Comparison of ENCODE assay signal across 8 mouse cellular contexts in genomic region chr3:123446708-123447537, GRCm38 (mm10). TPM values are rescaled to one million over a fixed set of nuclear protein-coding genes. Genes with fewer than 3 reads are reported as not detected.
DNase-seq lines count a peak whose midpoint lies in the region; ATAC-seq and TF ChIP-seq lines count a peak whose summit lies in the region.

TSS of gene Prss12 (plus strand) at chr3:123446913.

- TF ChIP-seq CTCF in thymus, adult 2 months (IDR thresholded peaks at IDR 0.05; ENCODE audit: borderline replicate concordance, control insufficient read depth, extremely low read depth, insufficient read depth, low read length, poor library complexity) = no peak

- H3K27me3 ChIP-seq in thymus, adult 2 months (ENCODE audit: control insufficient read depth, insufficient read depth, low read length) = peaks cover 12% of the 10 kb centered on the region; the same call in 1 of the 2 replicates
- peaks cover 4% of the 10 kb centered on the region; the same call in 1 of the 2 replicates for H3K27me3 ChIP-seq in embryonic facial prominence, embryonic 11.5 days (ENCODE audit: control insufficient read depth, insufficient read depth, low read length)
- peaks cover 18% of the 10 kb centered on the region for H3K27me3 ChIP-seq in heart, embryonic 11.5 days (ENCODE audit: control insufficient read depth, insufficient read depth, low read length)
- H3K27me3 ChIP-seq in limb, embryonic 14.5 days (ENCODE audit: control insufficient read depth, insufficient read depth, low read length) = peaks cover 19% of the 10 kb centered on the region; the same call in 1 of the 2 replicates
- H3K27me3 ChIP-seq in midbrain, embryonic 16.5 days (ENCODE audit: control insufficient read depth, insufficient read depth, low read depth, low read length) = no peaks in the 10 kb centered on the region
- H3K27me3 ChIP-seq in stomach, embryonic 15.5 days (replicated peaks) = peaks cover 16% of the 10 kb centered on the region

- no peak for DNase-seq in thymus, adult 2 months
- no peak for DNase-seq in thymus, postnatal 0 days (ENCODE audit: low spot score)
- DNase-seq in embryonic facial prominence, embryonic 11.5 days (ENCODE audit: low spot score) = peak; percentile 60
- peak; percentile 28 for DNase-seq in kidney, adult 9 months
- DNase-seq in limb, embryonic 14.5 days (ENCODE audit: low spot score) = no peak

- H3K4me1 ChIP-seq in thymus, adult 2 months (replicated peaks; ENCODE audit: control insufficient read depth, insufficient read depth, low read length) = no peaks in the 10 kb centered on the region
- peaks cover 4% of the 10 kb centered on the region; the same call in 1 of the 2 replicates for H3K4me1 ChIP-seq in embryonic facial prominence, embryonic 11.5 days (ENCODE audit: control insufficient read depth, insufficient read depth, low read length)
- H3K4me1 ChIP-seq in heart, embryonic 11.5 days (ENCODE audit: control insufficient read depth, insufficient read depth, low read length) = 0 out of 2 replicates have a peak, but pooled peaks cover 3% of the 10 kb centered on the region
- peaks cover 27% of the 10 kb centered on the region for H3K4me1 ChIP-seq in limb, embryonic 14.5 days (ENCODE audit: control insufficient read depth, insufficient read depth, low read length)
- peaks cover 8% of the 10 kb centered on the region; the same call in 1 of the 2 replicates for H3K4me1 ChIP-seq in midbrain, embryonic 16.5 days (ENCODE audit: control insufficient read depth, insufficient read depth, low read length)
- H3K4me1 ChIP-seq in stomach, embryonic 15.5 days = peaks cover 5% of the 10 kb centered on the region; the same call in 1 of the 2 replicates

- no peak for TF ChIP-seq POLR2A in thymus, adult 2 months (IDR thresholded peaks at IDR 0.05; ENCODE audit: control insufficient read depth, extremely low read depth, insufficient read depth, low read length, poor library complexity)
- no peak for TF ChIP-seq POLR2A in limb, embryonic 14.5 days (IDR thresholded peaks at IDR 0.05; ENCODE audit: borderline replicate concordance, extremely low read depth, insufficient read depth, insufficient read length)

- no peak within 1 kb of the TSS for H3K27ac ChIP-seq in thymus, adult 2 months (ENCODE audit: control insufficient read depth, insufficient read depth, low read length)
- no peak within 1 kb of the TSS for H3K27ac ChIP-seq in embryonic facial prominence, embryonic 11.5 days (replicated peaks; ENCODE audit: low read depth, low read length)
- no peak within 1 kb of the TSS for H3K27ac ChIP-seq in heart, embryonic 11.5 days (ENCODE audit: low read depth, low read length)
- H3K27ac ChIP-seq in limb, embryonic 14.5 days (replicated peaks; ENCODE audit: low read depth, low read length) = no peak within 1 kb of the TSS
- H3K27ac ChIP-seq in midbrain, embryonic 16.5 days (ENCODE audit: low read length) = peak within 1 kb of the TSS; percentile 38; the same call in 1 of the 2 replicates
- H3K27ac ChIP-seq in stomach, embryonic 15.5 days = no peak within 1 kb of the TSS

- no peaks in the 10 kb centered on the region for H3K36me3 ChIP-seq in thymus, adult 2 months (ENCODE audit: control insufficient read depth, insufficient read depth, low read length)
- H3K36me3 ChIP-seq in embryonic facial prominence, embryonic 11.5 days (replicated peaks; ENCODE audit: control insufficient read depth, insufficient read depth, low read depth, low read length) = no peaks in the 10 kb centered on the region
- no peaks in the 10 kb centered on the region for H3K36me3 ChIP-seq in heart, embryonic 11.5 days (ENCODE audit: control insufficient read depth, insufficient read depth, low read length)
- no peaks in the 10 kb centered on the region for H3K36me3 ChIP-seq in limb, embryonic 14.5 days (ENCODE audit: control insufficient read depth, insufficient read depth, low read length)
- H3K36me3 ChIP-seq in midbrain, embryonic 16.5 days (ENCODE audit: control insufficient read depth, insufficient read depth, low read length) = no peaks in the 10 kb centered on the region
- no peaks in the 10 kb centered on the region for H3K36me3 ChIP-seq in stomach, embryonic 15.5 days

- H3K4me2 ChIP-seq in embryonic facial prominence, embryonic 11.5 days (ENCODE audit: low read depth, low read length) = peak within 1 kb of the TSS; percentile 100
- peak within 1 kb of the TSS; percentile 100 for H3K4me2 ChIP-seq in heart, embryonic 11.5 days
- peak within 1 kb of the TSS; percentile 99 for H3K4me2 ChIP-seq in limb, embryonic 14.5 days (replicated peaks; ENCODE audit: low read depth, low read length, severe bottlenecking)
- peak within 1 kb of the TSS; percentile 100 for H3K4me2 ChIP-seq in midbrain, embryonic 16.5 days (ENCODE audit: low read length)
- H3K4me2 ChIP-seq in stomach, embryonic 15.5 days = peak within 1 kb of the TSS; percentile 100

- 3% methylated on average over 76 of the region's 84 CpGs for WGBS in thymus, adult 2 months
- WGBS in embryonic facial prominence, embryonic 11.5 days = under 1% methylated on average over 80 of the region's 84 CpGs
- WGBS in heart, embryonic 11.5 days (ENCODE audit: insufficient replicate concordance) = under 1% methylated on average over 79 of the region's 84 CpGs
- under 1% methylated on average over 64 of the region's 84 CpGs for WGBS in limb, embryonic 14.5 days
- WGBS in midbrain, embryonic 16.5 days = under 1% methylated on average over 72 of the region's 84 CpGs
- WGBS in stomach, embryonic 15.5 days = under 1% methylated on average over 83 of the region's 84 CpGs

- peak within 1 kb of the TSS; percentile 74 for H3K9ac ChIP-seq in embryonic facial prominence, embryonic 11.5 days (replicated peaks; ENCODE audit: low read length)
- H3K9ac ChIP-seq in heart, embryonic 11.5 days (ENCODE audit: low read depth, low read length) = peak within 1 kb of the TSS; percentile 73
- H3K9ac ChIP-seq in limb, embryonic 14.5 days (ENCODE audit: low read depth, low read length, severe bottlenecking) = peak within 1 kb of the TSS; percentile 68
- peak within 1 kb of the TSS; percentile 83 for H3K9ac ChIP-seq in midbrain, embryonic 16.5 days (ENCODE audit: low read depth, low read length)
- peak within 1 kb of the TSS; percentile 26 for H3K9ac ChIP-seq in stomach, embryonic 15.5 days

- ATAC-seq in embryonic facial prominence, embryonic 11.5 days (replicated peaks; ENCODE audit: insufficient number of reproducible peaks, low FRiP score, low TSS enrichment, low read depth) = peak; percentile 53
- ATAC-seq in heart, embryonic 11.5 days (replicated peaks; ENCODE audit: insufficient number of reproducible peaks, low FRiP score, low TSS enrichment) = peak; percentile 57; the same call in 1 of the 2 replicates
- ATAC-seq in limb, embryonic 14.5 days (ENCODE audit: low FRiP score, low read depth) = peak; percentile 69
- peak; percentile 91 for ATAC-seq in midbrain, embryonic 16.5 days
- ATAC-seq in stomach, embryonic 15.5 days (ENCODE audit: insufficient read depth, low FRiP score, low read depth) = peak; percentile 69; the same call in 1 of the 2 replicates

- peak within 1 kb of the TSS; percentile 18 for H3K4me3 ChIP-seq in thymus, adult 2 months (ENCODE audit: control insufficient read depth, insufficient read depth, low read length)
- peak within 1 kb of the TSS; percentile 71 for H3K4me3 ChIP-seq in embryonic facial prominence, embryonic 11.5 days (ENCODE audit: low read depth, low read length)
- H3K4me3 ChIP-seq in heart, embryonic 11.5 days (ENCODE audit: low read depth, low read length) = peak within 1 kb of the TSS; percentile 73
- H3K4me3 ChIP-seq in limb, embryonic 14.5 days (replicated peaks; ENCODE audit: low read length) = peak within 1 kb of the TSS; percentile 70
- peak within 1 kb of the TSS; percentile 91 for H3K4me3 ChIP-seq in midbrain, embryonic 16.5 days (ENCODE audit: low read depth, low read length)
- peak within 1 kb of the TSS; percentile 58 for H3K4me3 ChIP-seq in stomach, embryonic 15.5 days (replicated peaks)

- no peaks in the 10 kb centered on the region for H3K9me3 ChIP-seq in embryonic facial prominence, embryonic 11.5 days (replicated peaks; ENCODE audit: control insufficient read depth, low read length)
- H3K9me3 ChIP-seq in heart, embryonic 11.5 days (replicated peaks; ENCODE audit: control insufficient read depth, low read length) = no peaks in the 10 kb centered on the region
- H3K9me3 ChIP-seq in limb, embryonic 14.5 days (ENCODE audit: control insufficient read depth, low read length) = no peaks in the 10 kb centered on the region
- 0 out of 2 replicates have a peak, but pooled peaks cover 3% of the 10 kb centered on the region for H3K9me3 ChIP-seq in midbrain, embryonic 16.5 days (replicated peaks; ENCODE audit: control insufficient read depth, low read length, poor library complexity, severe bottlenecking)
- H3K9me3 ChIP-seq in stomach, embryonic 15.5 days = no peaks in the 10 kb centered on the region

RNA-seq across cellular contexts. Expression of gene Prss12, which starts in this region (rescaled TPM):
- polyA plus RNA-seq in thymus, adult 2 months (2012; rRNA removed) = 0.41 and 0.49 TPM in 2 replicates
- polyA plus RNA-seq in thymus, postnatal 0 days (2015; fragmentation: Nextera tagmentation; extraction: Ambion mirVana) = 0.32 and 0.48 TPM in 2 replicates
- polyA plus RNA-seq in embryonic facial prominence, embryonic 11.5 days (2014; fragmentation: Nextera tagmentation; extraction: Ambion mirVana) = 8.3 and 9.6 TPM in 2 replicates
- 0.89 and 1.5 TPM in 2 replicates for polyA plus RNA-seq in heart, embryonic 11.5 days (2014; fragmentation: Nextera tagmentation; extraction: Ambion mirVana)
- 16.6 and 17.6 TPM in 2 replicates for polyA plus RNA-seq in limb, embryonic 14.5 days (2012; rRNA removed)
- polyA plus RNA-seq in limb, embryonic 14.5 days (2014; fragmentation: Nextera tagmentation; extraction: Ambion mirVana) = 20.1 and 24.9 TPM in 2 replicates
- 11.5 and 13.8 TPM in 2 replicates for polyA plus RNA-seq in midbrain, embryonic 16.5 days (2015; fragmentation: Nextera tagmentation; extraction: Ambion mirVana)
- polyA plus RNA-seq in stomach, embryonic 15.5 days (2015; fragmentation: Nextera tagmentation; extraction: Ambion mirVana) = 3.6 and 4.1 TPM in 2 replicates

Comparison
In these comparisons a context has a peak if more than half of its experiments do, and no peak if none do; other contexts are left out.
1. DNase-seq: peak in embryonic facial prominence, embryonic 11.5 days (single experiment) and kidney, adult 9 months (single experiment); none in thymus, adult 2 months (single experiment), thymus, postnatal 0 days (single experiment) and limb, embryonic 14.5 days (single experiment).
2. H3K4me3 ChIP-seq: peak in every context shown above with its lines; median percentile 91 in midbrain, embryonic 16.5 days; 73 in heart, embryonic 11.5 days; 71 in embryonic facial prominence, embryonic 11.5 days; 70 in limb, embryonic 14.5 days; 58 in stomach, embryonic 15.5 days; 18 in thymus, adult 2 months.
3. H3K9ac ChIP-seq: peak in every context shown above with its lines; median percentile 83 in midbrain, embryonic 16.5 days; 74 in embryonic facial prominence, embryonic 11.5 days; 73 in heart, embryonic 11.5 days; 68 in limb, embryonic 14.5 days; 26 in stomach, embryonic 15.5 days.
4. Peak in every context shown above with its lines, with median percentiles within 50 percentile points of each other: ATAC-seq and H3K4me2 ChIP-seq.